Mouse (Mus musculus) forebrain, embryonic 15.5 days (tissue): ENCODE data around the gene Endov. TPM values are rescaled to one million over a fixed set of nuclear protein-coding genes. Genes with fewer than 3 reads are reported as not detected.

Experiments used
- polyA plus RNA-seq: library from polyadenylated mRNA; unstranded; fragments of >200 nt; fragmentation: Nextera tagmentation; extraction: Ambion mirVana; gene quantifications from 2 replicates; pipeline ENCODE4 v1.2.1, GENCODE M21; 2015

Gene Endov
- polyA plus RNA-seq, 1 experiment from 2014 or later, result 18.5 TPM

Other genes with a start within 250 kb of the Endov start
- gene Gaa, start 223.5 kb upstream of the Endov start, polyA plus RNA-seq, result 43.9 and 49.8 TPM in 2 replicates
- gene Eif4a3, start 191.3 kb upstream of the Endov start, polyA plus RNA-seq, result 302 and 313 TPM in 2 replicates
- gene Card14, start 183.6 kb upstream of the Endov start, polyA plus RNA-seq, result 0.09 and 0.18 TPM in 2 replicates
- gene Sgsh, start 135.8 kb upstream of the Endov start, polyA plus RNA-seq, result 3.0 and 3.7 TPM in 2 replicates
- 3.5 and 3.9 TPM in 2 replicates for gene Slc26a11, start 135.8 kb upstream of the Endov start, polyA plus RNA-seq
- gene Rnf213, start 98.2 kb upstream of the Endov start, polyA plus RNA-seq, result 0.75 and 1.4 TPM in 2 replicates
- gene Nptx1, start 56.4 kb downstream of the Endov start, polyA plus RNA-seq, result 9.0 and 10.2 TPM in 2 replicates
- 12.0 and 13.3 TPM in 2 replicates for gene Rptor, start 111.6 kb downstream of the Endov start, polyA plus RNA-seq